Mouse (Mus musculus): Measurements from ENCODE around the gene Rps26. TPM values are rescaled to one million over a fixed set of nuclear protein-coding genes. Genes with fewer than 3 reads are reported as not detected.

The Rps26 gene
- polyA plus RNA-seq (2021; fragmentation: Nextera tagmentation): 1,144 and 1,161 TPM in 2 replicates
- long read RNA-seq, experiment 1, transcript Rps26-201 (4 exons, 681 nt): major isoform, 98 of 108 reads
- long read RNA-seq, experiment 1, partial matches to known transcripts: 1 of 108 reads
- long read RNA-seq, experiment 1, other reads (novel, unspliced or antisense): 4 of 108 reads
- long read RNA-seq, experiment 2, transcript Rps26-202 (3 exons, 596 nt): minor isoform, 42 of 841 reads
- long read RNA-seq, experiment 2, transcript Rps26-201 (4 exons, 681 nt): major isoform, 794 of 841 reads
- long read RNA-seq, experiment 2, partial matches to known transcripts: 0 of 841 reads
- long read RNA-seq, experiment 2, other reads (novel, unspliced or antisense): 5 of 841 reads

DNA sequence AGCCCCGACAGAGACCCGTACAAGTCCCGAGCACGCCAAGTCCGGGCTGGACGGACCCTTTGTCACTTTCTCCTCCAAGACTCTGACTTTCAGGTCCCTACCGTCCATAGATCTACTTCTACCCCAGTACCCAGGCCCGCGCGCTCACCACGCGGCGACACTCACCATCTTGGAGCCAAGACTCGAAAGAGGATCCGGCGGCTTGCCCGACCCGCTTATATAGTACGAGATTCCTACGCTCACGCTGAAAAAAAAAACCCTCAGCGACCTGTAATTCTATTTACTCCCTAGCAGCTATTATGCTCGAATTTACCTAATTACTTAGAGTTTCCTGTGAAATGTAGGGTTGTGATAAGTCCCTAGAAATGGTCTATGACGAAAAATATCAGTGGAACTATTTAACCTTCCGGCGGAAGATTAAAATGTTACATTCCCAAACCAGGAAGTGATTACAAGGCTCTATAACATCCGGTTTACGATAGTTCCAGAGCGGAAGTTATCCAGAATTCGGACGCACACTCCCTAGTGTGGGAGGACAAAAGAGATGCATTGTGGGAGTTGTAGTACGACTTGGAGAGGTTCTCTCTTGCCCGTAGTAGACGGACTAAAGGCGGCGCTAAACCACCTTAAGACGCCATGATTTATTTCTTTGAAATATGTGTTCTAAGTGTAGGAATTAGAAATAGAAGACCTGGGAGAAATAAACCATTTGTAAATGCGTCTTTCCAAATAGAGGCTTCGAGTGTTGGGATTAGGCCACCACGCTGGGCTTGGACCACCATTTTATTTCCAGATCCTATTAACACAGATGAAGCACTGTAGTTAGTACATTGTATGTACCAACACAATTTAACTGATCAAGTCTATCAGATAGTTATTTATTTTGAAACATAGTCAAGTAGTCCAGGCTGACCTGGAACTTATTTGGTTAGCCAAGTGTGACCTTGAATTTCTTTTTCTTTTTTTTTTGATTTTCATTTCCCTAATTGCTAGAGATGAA, at the start of gene Rps26:
TSS of gene Rps26 (minus strand) at position 437 of the 1,000 bp plus-strand sequence.

DNA sequence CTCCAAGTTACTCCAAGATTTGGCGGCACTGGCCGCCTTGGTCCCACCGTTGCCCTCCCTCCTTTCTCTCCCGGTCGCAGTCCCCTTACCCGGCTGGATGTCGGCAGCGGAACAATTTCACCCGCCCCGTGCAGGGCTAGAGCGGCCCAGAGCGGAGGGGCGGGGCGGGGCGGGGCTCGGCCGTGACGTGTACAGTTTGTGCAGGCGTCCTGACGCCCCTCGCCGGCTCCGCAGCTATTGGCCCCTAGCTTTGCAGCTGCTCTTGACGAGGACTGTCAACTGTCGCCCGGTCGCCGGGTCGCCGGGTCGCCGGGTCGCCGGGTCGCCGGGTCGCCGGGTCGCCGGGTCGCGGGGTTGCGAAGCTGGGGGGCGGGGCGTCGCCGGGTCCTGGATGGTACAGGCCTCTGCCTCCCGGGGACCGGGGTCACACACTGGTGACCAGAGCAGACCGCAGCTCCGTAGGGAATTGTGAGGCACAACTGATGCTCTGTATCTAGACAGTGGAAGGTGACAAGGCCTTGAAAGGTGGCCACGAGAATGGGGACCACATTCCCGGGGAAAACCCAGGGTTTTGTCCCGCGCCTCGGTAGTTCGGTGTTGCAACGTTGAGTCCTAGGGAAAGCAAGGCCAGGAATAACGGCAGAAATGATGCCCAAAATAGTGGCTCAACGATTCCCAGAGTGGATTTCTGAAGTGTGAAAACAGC, 47.4 kb upstream of the Rps26 start, which contains the start of gene Suox:
TSS of gene Suox (minus strand) at position 311 of the 706 bp plus-strand sequence.

GRCm38 (mm10) chr10:128645111-128646011, 18.8 kb upstream of the Rps26 start, which contains the start of gene Ikzf4:
TSS of gene Ikzf4 (minus strand) at chr10:128645991.

DNA sequence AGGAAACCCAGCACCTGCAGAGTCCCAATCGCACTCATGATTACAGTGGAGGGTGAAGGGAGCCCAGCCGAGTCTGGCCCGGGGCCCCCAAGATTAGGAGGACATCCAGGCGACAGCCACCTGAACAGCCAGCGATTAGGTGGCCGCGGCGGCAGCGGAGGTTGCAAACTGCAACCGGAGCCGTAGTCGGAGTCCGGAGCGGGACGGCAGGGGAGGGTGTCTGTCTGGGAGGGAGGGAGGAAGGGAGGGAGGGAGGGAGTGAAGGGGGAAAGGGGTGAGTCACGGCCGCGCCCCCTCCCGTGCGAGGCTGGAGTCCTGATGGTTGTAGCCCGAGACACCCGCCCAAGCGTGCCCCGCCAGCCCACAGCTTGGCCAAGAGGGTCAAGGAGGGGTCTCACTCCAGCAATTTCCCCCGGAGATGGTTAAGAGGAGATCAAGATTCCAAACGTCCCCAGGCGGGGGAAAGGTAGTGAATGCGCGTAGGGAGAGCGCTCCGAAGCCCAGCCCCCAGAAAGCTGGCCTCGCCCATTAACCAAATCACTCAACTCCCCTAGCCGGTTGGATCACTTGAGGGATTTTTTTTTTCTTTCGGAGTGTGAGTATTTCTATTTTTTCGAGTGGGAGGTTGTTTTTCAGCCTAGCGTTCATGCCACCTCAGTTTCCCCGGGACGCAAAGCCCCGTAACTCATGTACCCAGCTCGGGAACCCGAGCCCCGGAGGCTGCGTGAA, 36.9 kb downstream of the Rps26 start, which contains the start of gene Erbb3:
TSS of gene Erbb3 (minus strand) at position 189 of the 729 bp plus-strand sequence.

Other genes starting within 250 kb of the Rps26 start
- gene Ankrd52, start 249.6 kb downstream of the Rps26 start, polyA plus RNA-seq (2021; fragmentation: Nextera tagmentation): 5.9 and 11.9 TPM in 2 replicates
- 0.25 and 0.39 TPM in 2 replicates for gene Slc39a5, start 225.5 kb downstream of the Rps26 start, polyA plus RNA-seq (2021; fragmentation: Nextera tagmentation)
- 98.0 and 168 TPM in 2 replicates for gene Nabp2, start 215.3 kb downstream of the Rps26 start, polyA plus RNA-seq (2021; fragmentation: Nextera tagmentation)
- gene Rnf41, start 215.1 kb downstream of the Rps26 start, polyA plus RNA-seq (2021; fragmentation: Nextera tagmentation): 67.9 and 86.2 TPM in 2 replicates
- 61.2 and 108 TPM in 2 replicates for gene Smarcc2, start 167.5 kb downstream of the Rps26 start, polyA plus RNA-seq (2021; fragmentation: Nextera tagmentation)
- 1,011 and 1,043 TPM in 2 replicates for gene Myl6, start 132.6 kb downstream of the Rps26 start, polyA plus RNA-seq (2021; fragmentation: Nextera tagmentation)
- 2.5 and 5.2 TPM in 2 replicates for gene Myl6b, start 128.1 kb downstream of the Rps26 start, polyA plus RNA-seq (2021; fragmentation: Nextera tagmentation)
- 2.4 and 3.7 TPM in 2 replicates for gene Esyt1, start 100.9 kb downstream of the Rps26 start, polyA plus RNA-seq (2021; fragmentation: Nextera tagmentation)
- gene Zc3h10, start 79.0 kb downstream of the Rps26 start, polyA plus RNA-seq (2021; fragmentation: Nextera tagmentation): 6.2 and 7.6 TPM in 2 replicates
- gene Rpl41, start 77.4 kb downstream of the Rps26 start, polyA plus RNA-seq (2021; fragmentation: Nextera tagmentation): 7,009 and 7,293 TPM in 2 replicates
- gene Pa2g4, start 60.8 kb downstream of the Rps26 start, polyA plus RNA-seq (2021; fragmentation: Nextera tagmentation): 45.7 and 60.1 TPM in 2 replicates
- gene Erbb3, start 37.1 kb downstream of the Rps26 start, polyA plus RNA-seq (2021; fragmentation: Nextera tagmentation): 1.4 and 1.7 TPM in 2 replicates
- gene Ikzf4, start 19.2 kb upstream of the Rps26 start, polyA plus RNA-seq (2021; fragmentation: Nextera tagmentation): 3.2 and 6.0 TPM in 2 replicates
- gene Suox, start 47.3 kb upstream of the Rps26 start, polyA plus RNA-seq (2021; fragmentation: Nextera tagmentation): 7.3 and 7.4 TPM in 2 replicates
- 45.1 and 76.1 TPM in 2 replicates for gene Rab5b, start 69.5 kb upstream of the Rps26 start, polyA plus RNA-seq (2021; fragmentation: Nextera tagmentation)
- gene Pmel, start 77.4 kb upstream of the Rps26 start, polyA plus RNA-seq (2021; fragmentation: Nextera tagmentation): 0.31 and 0.96 TPM in 2 replicates
- gene Cdk2, start 78.3 kb upstream of the Rps26 start, polyA plus RNA-seq (2021; fragmentation: Nextera tagmentation): 1.3 TPM in 2 replicates
- 4.4 and 4.6 TPM in 2 replicates for gene Dgka, start 118.1 kb upstream of the Rps26 start, polyA plus RNA-seq (2021; fragmentation: Nextera tagmentation)
- gene Pym1, start 121.1 kb upstream of the Rps26 start, polyA plus RNA-seq (2021; fragmentation: Nextera tagmentation): 6.4 and 11.2 TPM in 2 replicates
- 0.12 and 0.13 TPM in 2 replicates for gene Mmp19, start 164.2 kb upstream of the Rps26 start, polyA plus RNA-seq (2021; fragmentation: Nextera tagmentation)
- 16.9 and 25.3 TPM in 2 replicates for gene Dnajc14, start 177.3 kb upstream of the Rps26 start, polyA plus RNA-seq (2021; fragmentation: Nextera tagmentation)
- 3.4 and 3.7 TPM in 2 replicates for gene Tmem198b, start 177.6 kb upstream of the Rps26 start, polyA plus RNA-seq (2021; fragmentation: Nextera tagmentation)
- 113 and 124 TPM in 2 replicates for gene Sarnp, start 190.6 kb upstream of the Rps26 start, polyA plus RNA-seq (2021; fragmentation: Nextera tagmentation)
- 21.7 and 22.4 TPM in 2 replicates for gene Ormdl2, start 194.9 kb upstream of the Rps26 start, polyA plus RNA-seq (2021; fragmentation: Nextera tagmentation)